Mouse (Mus musculus) midbrain, embryonic 11.5 days (tissue): Measurements from ENCODE around the gene Ugdh. TPM values are rescaled to one million over a fixed set of nuclear protein-coding genes. Genes with fewer than 3 reads are reported as not detected.
"Not testable (repeated sequence)": the region's sequence is repeated elsewhere in the genome, so short reads cannot be mapped to it uniquely, and the experiment has no call there.

Source experiments
- ATAC-seq: fragments of 200-750 bp; cut with Nextera tagmentation; 2 replicates; pipeline ENCODE4 v1.8.0; 2017; ENCODE audit warnings: moderate TSS enrichment, moderate library complexity; ENCODE audit not compliant: low FRiP score
- DNase-seq: peaks from one replicate; pipeline ENCODE4 v3.0.0; 2015; ENCODE audit warnings: low spot score; ENCODE audit errors: missing footprints
- H3K27ac ChIP-seq: fragments of 300-500 bp; sonication (generic); 2 replicates; pipeline ENCODE4 v1.5.1; 2014; ENCODE audit warnings: low read depth, low read length
- H3K27me3 ChIP-seq: fragments of 300-500 bp; sonication (generic); 2 replicates; pipeline ENCODE4 v1.6.1; 2014; ENCODE audit warnings: mild to moderate bottlenecking, low read length, moderate library complexity, mixed read lengths; ENCODE audit not compliant: control insufficient read depth, insufficient read depth
- H3K36me3 ChIP-seq: fragments of 300-500 bp; sonication (generic); 2 replicates; pipeline ENCODE4 v1.6.1; 2014; ENCODE audit warnings: mild to moderate bottlenecking, low read length, moderate library complexity, mixed read lengths; ENCODE audit not compliant: control insufficient read depth, insufficient read depth
- H3K4me1 ChIP-seq: fragments of 300-500 bp; sonication (generic); 2 replicates; pipeline ENCODE4 v1.6.1; 2014; ENCODE audit warnings: low read length; ENCODE audit not compliant: control insufficient read depth, insufficient read depth
- H3K4me2 ChIP-seq: fragments of 300-500 bp; sonication (generic); 2 replicates; pipeline ENCODE4 v1.6.1; 2014; ENCODE audit warnings: mild to moderate bottlenecking, moderate library complexity
- H3K4me3 ChIP-seq: fragments of 300-500 bp; sonication (generic); 2 replicates; pipeline ENCODE4 v1.5.1; 2014; ENCODE audit warnings: low read depth, low read length
- H3K9ac ChIP-seq: fragments of 300-500 bp; sonication (generic); 2 replicates; pipeline ENCODE4 v1.6.1; 2014; ENCODE audit warnings: low read length
- H3K9me3 ChIP-seq: fragments of 300-500 bp; sonication (generic); 2 replicates; pipeline ENCODE4 v1.6.1; 2016; ENCODE audit warnings: low read length; ENCODE audit not compliant: control insufficient read depth
- WGBS: fragments of 180-500 bp; shearing (Covaris S2); extraction: QIAGEN DNeasy Blood & Tissue Kit; methylation state at CpG from one replicate; pipeline ENCODE4 v1.1.7; 2014; 5-methylcytosine and 5-hydroxymethylcytosine counted together
- polyA plus RNA-seq: library from polyadenylated mRNA; unstranded; fragments of >200 nt; fragmentation: Nextera tagmentation; extraction: Ambion mirVana; gene quantifications from 2 replicates; pipeline ENCODE4 v1.2.1, GENCODE M21; 2014

The Ugdh gene
- 55.0 and 63.3 TPM in 2 replicates for polyA plus RNA-seq

- peak within 1 kb of the TSS; percentile 60 for H3K4me3 ChIP-seq
- H3K9me3 ChIP-seq = no peaks in the 10 kb centered on the region
- peak within 1 kb of the TSS; percentile 4; the same call in 1 of the 2 replicates for H3K27ac ChIP-seq
- DNase-seq (peak; percentile 99), ATAC-seq (peak; percentile 99)
- H3K27me3 ChIP-seq = no peaks in the 10 kb centered on the region
- peak within 1 kb of the TSS; percentile 69 for H3K9ac ChIP-seq
- H3K4me2 ChIP-seq = peak within 1 kb of the TSS; percentile 73
- WGBS = under 1% methylated on average over 47 of the region's 51 CpGs
- H3K36me3 ChIP-seq = no peaks in the 10 kb centered on the region
- H3K4me1 ChIP-seq = peaks cover 3% of the 10 kb centered on the region; the same call in 1 of the 2 replicates
These were observed at the start of gene Ugdh for GRCm38 (mm10) chr5:65435806-65436561. Ugdh (minus strand) TSS chr5:65435949.

- Histone ChIP-seq H3K9me3 (no peaks in the 10 kb centered on the region), H3K9ac (no peak overlapping the region), H3K4me2 (no peak overlapping the region), H3K4me1 (no peaks in the 10 kb centered on the region), H3K36me3 (no peaks in the 10 kb centered on the region), H3K4me3 (no peak overlapping the region), H3K27ac (no peak overlapping the region), H3K27me3 (no peaks in the 10 kb centered on the region)
- ATAC-seq = no peak
- DNase-seq = no peak
- WGBS = 90% methylated on average over 4 of the region's 4 CpGs
These were observed 47.2 kb upstream of the Ugdh start for GRCm38 (mm10) chr5:65482996-65483395.

- H3K36me3 ChIP-seq = no peaks in the 10 kb centered on the region
- WGBS = 86% methylated on average over 4 of the region's 4 CpGs
- no peak overlapping the region for H3K4me2 ChIP-seq
- H3K27ac ChIP-seq = no peak overlapping the region
- H3K9ac ChIP-seq = no peak overlapping the region
- H3K27me3 ChIP-seq = no peaks in the 10 kb centered on the region
- DNase-seq (no peak), ATAC-seq (no peak)
- H3K4me3 ChIP-seq = no peak overlapping the region
- no peaks in the 10 kb centered on the region for H3K9me3 ChIP-seq
- H3K4me1 ChIP-seq = no peaks in the 10 kb centered on the region
These were observed 44.8 kb upstream of the Ugdh start for GRCm38 (mm10) chr5:65480511-65480910.

- H3K27me3 ChIP-seq = no peaks in the 10 kb centered on the region
- H3K9ac ChIP-seq = no peak overlapping the region
- 94% methylated on average over 9 of the region's 9 CpGs for WGBS
- H3K36me3 ChIP-seq = no peaks in the 10 kb centered on the region
- no peak for DNase-seq
- H3K27ac ChIP-seq = no peak overlapping the region
- no peaks in the 10 kb centered on the region for H3K4me1 ChIP-seq
- H3K9me3 ChIP-seq = no peaks in the 10 kb centered on the region
- H3K4me2 ChIP-seq = no peak overlapping the region
- no peak for ATAC-seq
- H3K4me3 ChIP-seq = no peak overlapping the region
These were observed 44.1 kb upstream of the Ugdh start for GRCm38 (mm10) chr5:65479681-65480445.

DNA sequence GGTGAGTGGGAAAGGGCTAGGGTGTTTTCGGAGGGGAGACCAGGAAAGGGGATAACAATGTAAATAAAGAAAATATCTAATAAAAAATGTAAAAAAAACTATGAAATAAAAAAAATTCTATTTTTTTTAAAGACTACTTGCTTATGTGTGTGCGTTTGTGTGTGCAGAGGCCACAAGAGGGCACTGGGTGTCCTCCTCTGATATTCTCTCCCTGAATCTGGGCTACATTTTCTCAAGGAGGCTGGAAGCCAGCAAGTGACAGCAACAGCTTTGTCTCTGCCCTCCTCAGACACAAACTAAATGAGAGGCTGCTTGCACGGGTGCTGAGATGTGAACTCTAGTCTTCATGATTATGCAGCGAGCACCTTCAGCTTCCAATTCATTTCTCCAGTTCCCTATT, 42.5 kb upstream of the Ugdh start:
- no peak overlapping the region for H3K27ac ChIP-seq
- no peak overlapping the region for H3K9ac ChIP-seq
- no peak overlapping the region for H3K4me3 ChIP-seq
- no peak overlapping the region for H3K4me2 ChIP-seq
- H3K36me3 ChIP-seq = no peaks in the 10 kb centered on the region
- DNase-seq (peak; percentile 72), ATAC-seq (no peak)
- no peaks in the 10 kb centered on the region for H3K9me3 ChIP-seq
- no peaks in the 10 kb centered on the region for H3K4me1 ChIP-seq
- WGBS = 75% methylated on average over 4 of the region's 4 CpGs
- no peaks in the 10 kb centered on the region for H3K27me3 ChIP-seq

- H3K36me3 ChIP-seq, H3K27ac ChIP-seq, H3K4me1 ChIP-seq, H3K9me3 ChIP-seq, H3K9ac ChIP-seq, H3K4me3 ChIP-seq, H3K27me3 ChIP-seq, H3K4me2 ChIP-seq, ATAC-seq: not testable (repeated sequence)
- peak; percentile 33 for DNase-seq
- WGBS = 94% methylated on average over 4 of the region's 4 CpGs
These were observed 41.0 kb upstream of the Ugdh start for GRCm38 (mm10) chr5:65476739-65477138.

- H3K9me3 ChIP-seq = no peaks in the 10 kb centered on the region
- no peaks in the 10 kb centered on the region for H3K27me3 ChIP-seq
- DNase-seq (no peak), ATAC-seq (no peak)
- H3K36me3 ChIP-seq = no peaks in the 10 kb centered on the region
- no peak overlapping the region for H3K27ac ChIP-seq
- H3K4me1 ChIP-seq = no peaks in the 10 kb centered on the region
- no peak overlapping the region for H3K4me2 ChIP-seq
- WGBS = 75% methylated on average over 2 of the region's 2 CpGs
- H3K4me3 ChIP-seq = no peak overlapping the region
- H3K9ac ChIP-seq = no peak overlapping the region
These were observed 40.1 kb upstream of the Ugdh start for GRCm38 (mm10) chr5:65475806-65476205.

DNA sequence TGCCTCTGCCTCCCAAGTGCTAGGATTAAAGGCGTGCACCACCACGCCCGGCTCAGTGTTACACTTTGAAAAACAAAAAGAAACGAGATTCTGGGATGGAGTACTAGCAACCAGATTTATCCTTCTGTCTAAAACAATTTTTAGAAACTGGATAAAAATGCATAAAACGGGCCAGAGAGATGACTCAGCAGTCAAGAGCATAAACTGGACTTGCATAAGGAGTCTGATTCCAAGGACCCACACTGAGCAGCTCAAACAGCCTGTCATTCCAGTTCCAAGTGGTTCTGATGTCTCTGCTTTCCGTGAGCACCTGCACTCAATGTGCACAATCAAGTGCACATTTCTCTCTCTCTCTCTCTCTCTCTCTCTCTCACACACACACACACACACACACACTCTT, 34.0 kb upstream of the Ugdh start:
- Histone ChIP-seq H3K4me3 (no peak overlapping the region), H3K9ac (no peak overlapping the region), H3K27ac (no peak overlapping the region), H3K36me3 (peaks cover 3% of the 10 kb centered on the region; the same call in 1 of the 2 replicates), H3K9me3 (no peaks in the 10 kb centered on the region), H3K27me3 (no peaks in the 10 kb centered on the region), H3K4me2 (no peak overlapping the region), H3K4me1 (no peaks in the 10 kb centered on the region)
- DNase-seq (no peak), ATAC-seq (no peak)
- WGBS = 94% methylated on average over 6 of the region's 6 CpGs

- H3K4me2 ChIP-seq = no peak overlapping the region
- peaks cover 3% of the 10 kb centered on the region; the same call in 1 of the 2 replicates for H3K36me3 ChIP-seq
- no peaks in the 10 kb centered on the region for H3K27me3 ChIP-seq
- no peak overlapping the region for H3K9ac ChIP-seq
- H3K27ac ChIP-seq = no peak overlapping the region
- H3K4me1 ChIP-seq = no peaks in the 10 kb centered on the region
- no peak for DNase-seq
- H3K4me3 ChIP-seq = no peak overlapping the region
- 71% methylated on average over 3 of the region's 3 CpGs for WGBS
- ATAC-seq = no peak
- H3K9me3 ChIP-seq = no peaks in the 10 kb centered on the region
These were observed 31.2 kb upstream of the Ugdh start for GRCm38 (mm10) chr5:65466911-65467310.
